Mouse (Mus musculus): ENCODE results near the gene Gm6482. TPM values are rescaled to one million over a fixed set of nuclear protein-coding genes. Genes with fewer than 3 reads are reported as not detected.
"Not testable (repeated sequence)": the region's sequence is repeated elsewhere in the genome, so short reads cannot be mapped to it uniquely, and the experiment has no call there.

The Gm6482 gene
- polyA plus RNA-seq (2015; fragmentation: Nextera tagmentation; extraction: Ambion mirVana) = not detected in 2 replicates

DNA sequence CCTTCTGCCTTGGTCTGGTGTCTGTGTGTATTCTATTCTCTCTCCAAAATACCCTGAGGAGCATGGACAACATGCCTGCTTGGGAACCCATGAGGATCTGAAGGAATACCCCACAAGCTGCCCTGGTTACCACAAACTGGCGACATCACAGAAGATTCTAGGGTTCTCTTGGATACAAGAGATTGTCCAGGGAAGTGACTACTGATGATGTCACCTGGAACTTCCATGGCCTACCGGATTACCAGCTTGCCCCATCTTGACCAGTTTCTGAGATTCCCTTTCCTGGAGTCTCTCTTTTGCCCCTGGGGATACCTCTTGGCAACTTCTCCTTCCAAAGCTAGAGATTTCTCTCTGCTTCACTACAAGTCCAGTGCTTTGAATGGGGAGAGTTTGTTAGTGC is at the start of gene Gm6482:
Gm6482 (minus strand) TSS at position 101 of the 400 bp plus-strand sequence.
- not testable (repeated sequence) for H3K4me2 ChIP-seq; H3K36me3 ChIP-seq; H3K9me3 ChIP-seq (replicated peaks); H3K4me1 ChIP-seq; H3K27ac ChIP-seq (replicated peaks); H3K27me3 ChIP-seq (replicated peaks); ATAC-seq (ENCODE audit: low FRiP score); H3K4me3 ChIP-seq (replicated peaks); H3K9ac ChIP-seq (replicated peaks)
- 80% methylated on average over 1 of the region's 2 CpGs for WGBS

DNA sequence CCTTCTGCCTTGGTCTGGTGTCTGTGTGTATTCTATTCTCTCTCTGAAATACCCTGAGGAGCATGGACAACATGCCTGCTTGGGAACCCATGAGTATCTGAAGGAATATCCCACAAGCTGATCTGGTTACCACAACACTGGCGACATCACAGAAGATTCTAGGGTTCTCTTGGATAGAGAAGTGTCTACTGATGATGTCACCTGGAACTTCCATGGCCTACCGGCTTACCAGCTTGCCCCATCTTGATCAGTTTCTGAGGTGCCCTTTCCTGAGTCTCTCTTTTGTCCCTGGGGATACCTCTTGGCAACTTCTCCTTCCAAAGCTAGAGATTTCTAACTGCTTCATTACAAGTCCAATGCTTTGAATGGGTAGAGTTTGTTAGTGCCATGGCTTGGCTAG is 45.3 kb upstream of the Gm6482 start, which contains the start of gene Gm7954:
Gm7954 (minus strand) TSS at position 101 of the 400 bp plus-strand sequence.
- H3K4me2 ChIP-seq; H3K36me3 ChIP-seq; ATAC-seq (ENCODE audit: low FRiP score); H3K27me3 ChIP-seq (replicated peaks); H3K9me3 ChIP-seq (replicated peaks); H3K4me1 ChIP-seq; H3K9ac ChIP-seq (replicated peaks); H3K27ac ChIP-seq (replicated peaks); H3K4me3 ChIP-seq (replicated peaks): not testable (repeated sequence)
- WGBS = no CpG with 5 or more reads among the region's 2 CpGs

DNA sequence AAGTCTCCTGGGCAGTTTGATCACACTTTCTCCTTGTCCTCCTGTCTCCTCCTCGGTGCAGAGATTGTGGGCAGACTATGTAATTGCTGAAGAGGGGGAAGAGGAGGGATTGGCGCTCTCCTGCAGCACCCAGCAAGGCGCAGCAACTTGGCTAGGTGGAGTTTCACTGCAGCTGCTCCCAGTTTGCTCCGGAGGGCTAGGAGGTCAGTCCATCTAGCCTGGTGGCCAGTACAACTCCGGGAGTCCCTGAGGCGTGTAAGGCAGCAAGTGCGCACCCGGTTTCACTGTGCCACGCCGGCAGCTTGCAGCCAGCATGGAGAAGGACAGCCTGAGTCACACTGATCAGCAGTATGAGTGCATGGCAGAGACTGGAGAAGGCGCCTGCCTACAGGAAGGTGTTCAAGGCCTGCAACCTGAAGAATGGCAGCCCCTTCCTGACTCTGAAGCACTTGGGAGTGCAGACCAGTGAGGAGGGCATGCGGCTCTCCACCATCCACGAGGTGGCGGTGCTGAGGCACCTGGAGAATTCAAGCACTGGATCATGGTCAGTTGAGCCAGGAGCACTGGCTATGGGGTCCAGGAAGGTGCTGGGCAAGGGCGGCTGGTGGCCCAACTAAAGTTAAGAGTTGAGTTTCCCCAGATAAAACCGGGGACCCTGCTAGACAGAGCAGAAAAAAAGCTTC is 17.5 kb upstream of the Gm6482 start:
- H3K27me3 ChIP-seq (replicated peaks); H3K27ac ChIP-seq (replicated peaks); H3K4me1 ChIP-seq; H3K4me3 ChIP-seq (replicated peaks); H3K36me3 ChIP-seq; ATAC-seq (ENCODE audit: low FRiP score); H3K9me3 ChIP-seq (replicated peaks); H3K9ac ChIP-seq (replicated peaks): not testable (repeated sequence)
- 27% methylated on average over 13 of the region's 16 CpGs for WGBS
- H3K4me2 ChIP-seq = peak overlapping the region; percentile 42

DNA sequence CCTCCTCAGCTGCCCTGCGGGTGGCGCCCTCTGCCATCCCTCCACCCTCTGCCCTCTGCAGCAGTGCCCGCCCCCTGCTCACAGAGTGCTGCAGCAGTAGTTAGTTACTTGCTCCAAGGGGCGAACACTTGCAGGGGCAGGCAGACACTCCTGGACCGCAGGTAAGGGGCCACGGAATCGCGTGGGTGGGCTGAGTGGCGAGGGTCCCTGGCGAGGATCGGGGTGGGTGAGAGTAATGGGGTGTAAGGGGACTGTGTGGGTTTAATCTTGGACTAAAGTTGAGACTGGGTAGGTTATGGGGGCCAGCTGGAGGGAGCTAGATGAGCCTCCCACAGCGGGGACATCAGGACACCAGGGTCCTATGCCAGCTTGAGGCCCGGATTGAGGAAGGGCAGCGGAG is 16.6 kb upstream of the Gm6482 start:
- ATAC-seq (ENCODE audit: low FRiP score); H3K9me3 ChIP-seq (replicated peaks); H3K27me3 ChIP-seq (replicated peaks); H3K9ac ChIP-seq (replicated peaks); H3K4me1 ChIP-seq; H3K27ac ChIP-seq (replicated peaks); H3K4me3 ChIP-seq (replicated peaks); H3K36me3 ChIP-seq: not testable (repeated sequence)
- H3K4me2 ChIP-seq = peak overlapping the region; percentile 42
- 15% methylated on average over 14 of the region's 14 CpGs for WGBS

DNA sequence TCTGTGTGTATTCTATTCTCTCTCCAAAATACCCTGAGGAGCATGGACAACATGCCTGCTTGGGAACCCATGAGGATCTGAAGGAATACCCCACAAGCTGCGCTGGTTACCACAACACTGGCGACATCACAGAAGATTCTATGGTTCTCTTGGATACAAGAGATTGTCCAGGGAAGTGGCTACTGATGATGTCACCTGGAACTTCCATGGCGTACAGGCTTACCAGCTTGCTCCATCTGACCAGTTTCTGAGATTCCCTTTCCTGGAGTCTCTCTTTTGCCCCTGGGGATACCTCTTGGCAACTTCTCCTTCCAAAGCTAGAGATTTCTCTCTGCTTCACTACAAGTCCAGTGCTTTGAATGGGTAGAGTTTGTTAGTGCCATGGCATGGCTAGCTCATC is 21.8 kb downstream of the Gm6482 start, which contains the start of gene Gm7945:
Gm7945 (minus strand) TSS at position 101 of the 400 bp plus-strand sequence.
- not testable (repeated sequence) for H3K4me1 ChIP-seq; H3K27ac ChIP-seq (replicated peaks); H3K9ac ChIP-seq (replicated peaks); H3K4me2 ChIP-seq; H3K36me3 ChIP-seq; H3K9me3 ChIP-seq (replicated peaks); ATAC-seq (ENCODE audit: low FRiP score); H3K27me3 ChIP-seq (replicated peaks); H3K4me3 ChIP-seq (replicated peaks)
- no CpG with 5 or more reads among the region's 3 CpGs for WGBS

Other genes with a start within 250 kb of the Gm6482 start
- not detected in 2 replicates for gene Sftpd, start 223.1 kb downstream of the Gm6482 start, polyA plus RNA-seq (2015; fragmentation: Nextera tagmentation; extraction: Ambion mirVana)
- gene Gm2832, start 129.5 kb downstream of the Gm6482 start, polyA plus RNA-seq (2015; fragmentation: Nextera tagmentation; extraction: Ambion mirVana) = 0.36 and 0.46 TPM in 2 replicates
- gene Gm5798, start 59.7 kb downstream of the Gm6482 start, polyA plus RNA-seq (2015; fragmentation: Nextera tagmentation; extraction: Ambion mirVana) = not detected in 2 replicates
- 0.12 TPM in 1 of 2 replicates, not detected in the other for gene Gm7945, start 21.9 kb downstream of the Gm6482 start, polyA plus RNA-seq (2015; fragmentation: Nextera tagmentation; extraction: Ambion mirVana)
- not detected in 2 replicates for gene Gm7954, start 45.2 kb upstream of the Gm6482 start, polyA plus RNA-seq (2015; fragmentation: Nextera tagmentation; extraction: Ambion mirVana)
- 0.18 TPM in 1 of 2 replicates, not detected in the other for gene Gm3486, start 81.2 kb upstream of the Gm6482 start, polyA plus RNA-seq (2015; fragmentation: Nextera tagmentation; extraction: Ambion mirVana)
- not detected in 2 replicates for gene Gm7970, start 147.3 kb upstream of the Gm6482 start, polyA plus RNA-seq (2015; fragmentation: Nextera tagmentation; extraction: Ambion mirVana)
- not detected in 2 replicates for gene 1700049E17Rik2, start 164.9 kb upstream of the Gm6482 start, polyA plus RNA-seq (2015; fragmentation: Nextera tagmentation; extraction: Ambion mirVana)
- not detected in 2 replicates for gene Gm3072, start 216.3 kb upstream of the Gm6482 start, polyA plus RNA-seq (2015; fragmentation: Nextera tagmentation; extraction: Ambion mirVana)
- gene Gm3676, start 238.2 kb upstream of the Gm6482 start, polyA plus RNA-seq (2015; fragmentation: Nextera tagmentation; extraction: Ambion mirVana) = not detected in 2 replicates